Mouse (Mus musculus) MEL (cell line): ENCODE measurements around the gene Fkbp8. TPM values are rescaled to one million over a fixed set of nuclear protein-coding genes. Genes with fewer than 3 reads are reported as not detected.

Experiments used
- DNase-seq: peaks from one replicate; pipeline ENCODE4 v3.0.0; 2011; ENCODE audit warnings: low read depth, low spot score
- H3K27ac ChIP-seq: 2 replicates; pipeline ENCODE4 v1.5.1; 2012; ENCODE audit warnings: low read depth, mild to moderate bottlenecking, control low read depth, low read length, moderate library complexity; ENCODE audit not compliant: control insufficient read depth
- H3K27me3 ChIP-seq, 2 experiments: fragments of 150-350 bp in 1 of 2; sonication (generic) in 1 of 2; 2 replicates each; pipeline ENCODE4 v1.6.1; 2012; ENCODE audit warnings: low read length in 2 of 2, mild to moderate bottlenecking in 2 of 2, improper control_type of control experiment in 1 of 2, moderate library complexity in 1 of 2; ENCODE audit not compliant: insufficient read depth in 2 of 2, control insufficient read depth in 1 of 2
- H3K36me3 ChIP-seq, 2 experiments: 2 replicates each; pipeline ENCODE4 v1.6.1; 2012 to 2014; ENCODE audit warnings: low read length in 2 of 2, improper control_type of control experiment in 1 of 2, inconsistent platforms in 1 of 2, mild to moderate bottlenecking in 1 of 2; ENCODE audit not compliant: insufficient read depth in 2 of 2, control insufficient read depth in 1 of 2
- H3K4me1 ChIP-seq, 2 experiments: fragments of 150-350 bp in 1 of 2; sonication (generic) in 1 of 2; 2 replicates each; pipeline ENCODE4 v1.6.1; 2012; ENCODE audit warnings: low read length in 2 of 2, improper control_type of control experiment in 1 of 2, mild to moderate bottlenecking in 1 of 2; ENCODE audit not compliant: insufficient read depth in 2 of 2, control insufficient read depth in 1 of 2
- H3K4me3 ChIP-seq, 2 experiments: fragments of 150-350 bp in 1 of 2; sonication (generic) in 1 of 2; 2 replicates each; pipeline ENCODE4 v1.5.1; 2012; ENCODE audit warnings: low read depth in 2 of 2, low read length in 2 of 2, mild to moderate bottlenecking in 2 of 2, moderate library complexity in 2 of 2, control low read depth in 1 of 2, improper control_type of control experiment in 1 of 2; ENCODE audit not compliant: control insufficient read depth in 1 of 2, insufficient read depth in 1 of 2
- H3K79me2 ChIP-seq: 2 replicates; pipeline ENCODE4 v1.6.1; 2012; ENCODE audit warnings: mild to moderate bottlenecking, low read length, moderate library complexity; ENCODE audit not compliant: control insufficient read depth, poor library complexity, insufficient read depth
- H3K9ac ChIP-seq: 2 replicates; pipeline ENCODE4 v1.6.1; 2012; ENCODE audit warnings: low read depth, mild to moderate bottlenecking, control low read depth, low read length, moderate library complexity; ENCODE audit not compliant: control insufficient read depth, poor library complexity, severe bottlenecking
- H3K9me3 ChIP-seq: fragments of 150-350 bp; sonication (generic); replicated peaks from 2 replicates; pipeline ENCODE4 v1.6.1; 2012; ENCODE audit warnings: mild to moderate bottlenecking, low read length, improper control_type of control experiment, moderate library complexity; ENCODE audit not compliant: insufficient read depth
- BHLHE40 ChIP-seq: IDR thresholded peaks from 2 replicates; pipeline ENCODE4 v1.6.1; 2012; ENCODE audit warnings: low read depth, mild to moderate bottlenecking, inconsistent platforms, low read length, improper control_type of control experiment, borderline replicate concordance
- CHD1 ChIP-seq: IDR thresholded peaks from 2 replicates; pipeline ENCODE4 v1.6.1; 2012; ENCODE audit warnings: low read depth, mild to moderate bottlenecking, inconsistent platforms, low read length, improper control_type of control experiment
- CTCF ChIP-seq, 3 experiments: IDR thresholded peaks in 2 of 3; conservative IDR thresholded peaks in 1 of 3; 2 replicates each; pipeline ENCODE4 v1.5.1; 2011 to 2012; ENCODE audit warnings: low read length in 3 of 3, low read depth in 2 of 3, mild to moderate bottlenecking in 2 of 3, improper control_type of control experiment in 1 of 3, inconsistent platforms in 1 of 3, mixed read lengths in 1 of 3, moderate library complexity in 1 of 3; ENCODE audit not compliant: control insufficient read depth in 1 of 3, insufficient read depth in 1 of 3, poor library complexity in 1 of 3, severe bottlenecking in 1 of 3
- E2F4 ChIP-seq: IDR thresholded peaks from 2 replicates; pipeline ENCODE4 v1.6.1; 2011; ENCODE audit warnings: low read depth, low read length, improper control_type of control experiment, borderline replicate concordance
- EP300 ChIP-seq, 2 experiments: IDR thresholded peaks; 2 replicates each; pipeline ENCODE4 v1.6.1; 2011; ENCODE audit warnings: improper control_type of control experiment in 2 of 2, low read length in 2 of 2, low read depth in 1 of 2, mild to moderate bottlenecking in 1 of 2
- GABPA ChIP-seq: IDR thresholded peaks from 2 replicates; pipeline ENCODE4 v1.6.1; 2012; ENCODE audit warnings: low read depth, mild to moderate bottlenecking, inconsistent platforms, low read length, improper control_type of control experiment, moderate library complexity
- GATA1 ChIP-seq: IDR thresholded peaks from 2 replicates; pipeline ENCODE4 v1.6.1; 2011; ENCODE audit warnings: low read depth, low read length, improper control_type of control experiment
- HCFC1 ChIP-seq: IDR thresholded peaks from 2 replicates; pipeline ENCODE4 v1.6.1; 2012; ENCODE audit warnings: low read depth, mild to moderate bottlenecking, inconsistent platforms, low read length, improper control_type of control experiment, moderate library complexity
- JUND ChIP-seq: IDR thresholded peaks from 2 replicates; pipeline ENCODE4 v1.6.1; 2011; ENCODE audit warnings: low read depth, mild to moderate bottlenecking, improper control_type of control experiment, low read length
- KAT2A ChIP-seq: conservative IDR thresholded peaks from 2 replicates; pipeline ENCODE4 v1.6.1; 2012; ENCODE audit warnings: low read depth, low read length, improper control_type of control experiment, inconsistent platforms
- MAFK ChIP-seq: IDR thresholded peaks from 2 replicates; pipeline ENCODE4 v1.6.1; 2011; ENCODE audit warnings: low read depth, mild to moderate bottlenecking, low read length, improper control_type of control experiment, borderline replicate concordance
- MEF2A ChIP-seq: IDR thresholded peaks from 2 replicates; pipeline ENCODE4 v1.6.1; 2014; ENCODE audit warnings: low read depth, mild to moderate bottlenecking, inconsistent platforms, low read length, improper control_type of control experiment; ENCODE audit not compliant: poor library complexity, insufficient replicate concordance, severe bottlenecking; ENCODE audit errors: extremely low read depth
- MXI1 ChIP-seq: IDR thresholded peaks from 2 replicates; pipeline ENCODE4 v1.6.1; 2011; ENCODE audit warnings: mild to moderate bottlenecking, low read depth, low read length, improper control_type of control experiment
- MYB ChIP-seq: IDR thresholded peaks from 2 replicates; pipeline ENCODE4 v1.6.1; 2011; ENCODE audit warnings: mild to moderate bottlenecking, low read depth, low read length, improper control_type of control experiment
- MYC ChIP-seq: IDR thresholded peaks from 2 replicates; pipeline ENCODE4 v1.6.1; 2011; ENCODE audit warnings: low read depth, mild to moderate bottlenecking, low read length, improper control_type of control experiment, moderate library complexity
- NRF1 ChIP-seq: IDR thresholded peaks from 2 replicates; pipeline ENCODE4 v1.6.1; 2014; ENCODE audit warnings: low read depth, mild to moderate bottlenecking, inconsistent platforms, low read length, improper control_type of control experiment, moderate library complexity; ENCODE audit not compliant: poor library complexity, insufficient read depth, severe bottlenecking
- POLR2A ChIP-seq, 2 experiments: IDR thresholded peaks; 2 replicates each; pipeline ENCODE4 v1.6.1; 2011 to 2012; ENCODE audit warnings: low read length in 2 of 2, mild to moderate bottlenecking in 2 of 2, control low read depth in 1 of 2, improper control_type of control experiment in 1 of 2, low read depth in 1 of 2, moderate library complexity in 1 of 2; ENCODE audit not compliant: control insufficient read depth in 1 of 2, insufficient read depth in 1 of 2, poor library complexity in 1 of 2
- POLR2AphosphoS5 ChIP-seq: IDR thresholded peaks from 2 replicates; pipeline ENCODE4 v1.6.1; 2012; ENCODE audit warnings: low read depth, borderline replicate concordance, mild to moderate bottlenecking, inconsistent platforms, low read length, moderate library complexity, mixed read lengths
- RAD21 ChIP-seq: IDR thresholded peaks from 2 replicates; pipeline ENCODE4 v1.6.1; 2011; ENCODE audit warnings: mild to moderate bottlenecking, low read depth, low read length, improper control_type of control experiment
- RCOR1 ChIP-seq: IDR thresholded peaks from 2 replicates; pipeline ENCODE4 v1.6.1; 2012; ENCODE audit warnings: low read depth, mild to moderate bottlenecking, inconsistent platforms, low read length, improper control_type of control experiment
- SIN3A ChIP-seq: IDR thresholded peaks from 2 replicates; pipeline ENCODE4 v1.6.1; 2012; ENCODE audit warnings: low read length, improper control_type of control experiment, inconsistent platforms
- SMC3 ChIP-seq: IDR thresholded peaks from 2 replicates; pipeline ENCODE4 v1.6.1; 2011; ENCODE audit warnings: low read depth, low read length, improper control_type of control experiment
- TAL1 ChIP-seq: IDR thresholded peaks from 2 replicates; pipeline ENCODE4 v1.6.1; 2012; ENCODE audit warnings: mild to moderate bottlenecking, inconsistent platforms, low read length, moderate library complexity, mixed read lengths
- TBP ChIP-seq: IDR thresholded peaks from 2 replicates; pipeline ENCODE4 v1.8.0; 2011; ENCODE audit warnings: low read depth, low read length, improper control_type of control experiment
- USF1 ChIP-seq: IDR thresholded peaks from 2 replicates; pipeline ENCODE4 v1.6.1; 2014; ENCODE audit warnings: low read depth, mild to moderate bottlenecking, inconsistent platforms, low read length, improper control_type of control experiment, moderate library complexity
- ZKSCAN1 ChIP-seq: IDR thresholded peaks from 2 replicates; pipeline ENCODE4 v1.6.1; 2012; ENCODE audit warnings: low read depth, mild to moderate bottlenecking, inconsistent platforms, low read length, improper control_type of control experiment, moderate library complexity
- ZMIZ1 ChIP-seq: IDR thresholded peaks from 2 replicates; pipeline ENCODE4 v1.6.1; 2012; ENCODE audit warnings: low read depth, mild to moderate bottlenecking, inconsistent platforms, low read length, improper control_type of control experiment, moderate library complexity
- polyA plus RNA-seq, 2 experiments: library from polyadenylated mRNA; stranded (reverse) in 1 of 2; unstranded in 1 of 2; fragments of >175 nt in 1 of 2; fragments of >200 nt in 1 of 2; gene quantifications; 2 replicates each; pipeline versions ENCODE4 v1.2.1 to v1.2.4; 2012; ENCODE audit warnings: low replicate concordance in 2 of 2, low read depth in 1 of 2; ENCODE audit not compliant: insufficient read length in 2 of 2, insufficient read depth in 1 of 2, missing spikeins in 1 of 2
- total RNA-seq: library from RNA; depleted of rRNA; stranded (reverse); fragments of 300-350 nt; gene quantifications from 2 replicates; pipeline ENCODE4 v1.2.3, GENCODE M21; 2012

Gene Fkbp8
- total and polyA plus RNA-seq, 3 experiments, result 215 to 349 TPM; not detected in 1

- TF ChIP-seq JUND (no peak), GATA1 (no peak), MYC (no peak), MXI1 (no peak), MYB (no peak), E2F4 (no peak), CTCF (IDR thresholded peaks at IDR 0.05 in 2 of 3, conservative IDR thresholded peaks at IDR 0.05 in 1 of 3; ENCODE audit: control insufficient read depth in 1 of 3, insufficient read depth in 1 of 3, low read depth in 2 of 3, low read length in 3 of 3, poor library complexity in 1 of 3, severe bottlenecking in 1 of 3) (no peak), POLR2AphosphoS5 (no peak), ZKSCAN1 (no peak), ZMIZ1 (no peak), SIN3A (no peak), POLR2A (IDR thresholded peaks at IDR 0.05; ENCODE audit: control insufficient read depth in 1 of 2, insufficient read depth in 1 of 2, low read depth in 1 of 2, low read length in 2 of 2, poor library complexity in 1 of 2) (no peak), TAL1 (no peak), EP300 (IDR thresholded peaks at IDR 0.05; ENCODE audit: low read depth in 1 of 2, low read length in 2 of 2) (no peak), HCFC1 (no peak), MAFK (no peak), GABPA (no peak), KAT2A (no peak), BHLHE40 (no peak)
- Histone ChIP-seq H3K27me3 (no peaks in the 10 kb centered on the region), H3K4me3 (no peak overlapping the region), H3K9me3 (no peaks in the 10 kb centered on the region), H3K4me1 (peaks cover 0 to 13% of the 10 kb centered on the region in 2 experiments; a peak in 2 of 4 replicates), H3K79me2 (peaks cover 6% of the 10 kb centered on the region), H3K36me3 (peaks cover 0 to 10% of the 10 kb centered on the region in 2 experiments; a peak in 2 of 4 replicates), H3K27ac (no peak overlapping the region), H3K9ac (no peak overlapping the region)
- no peak for DNase-seq
Measured at GRCm38 (mm10) chr8:70534281-70534680, 6.8 kb downstream of the Fkbp8 start.

- no peak for DNase-seq
- peaks cover 0 to under 1% of the 10 kb centered on the region in 2 experiments; a peak in 2 of 4 replicates for H3K36me3 ChIP-seq
- H3K79me2 ChIP-seq, result peaks cover 12% of the 10 kb centered on the region
- no peak overlapping the region for H3K9ac ChIP-seq
- no peak for TF ChIP-seq TBP
- no peak for TF ChIP-seq SIN3A
- no peak for TF ChIP-seq USF1
- TF ChIP-seq POLR2A (IDR thresholded peaks at IDR 0.05; ENCODE audit: control insufficient read depth in 1 of 2, insufficient read depth in 1 of 2, low read depth in 1 of 2, low read length in 2 of 2, poor library complexity in 1 of 2), result no peak
- TF ChIP-seq ZKSCAN1, result no peak
- TF ChIP-seq RCOR1, result no peak
- no peak for TF ChIP-seq RAD21
- no peak for TF ChIP-seq MEF2A
- TF ChIP-seq MAFK, result no peak
- TF ChIP-seq NRF1, result no peak
- no peak for TF ChIP-seq ZMIZ1
- TF ChIP-seq SMC3, result no peak
- TF ChIP-seq CHD1, result no peak
- TF ChIP-seq EP300 (IDR thresholded peaks at IDR 0.05; ENCODE audit: low read depth in 1 of 2, low read length in 2 of 2), result no peak
- no peak for TF ChIP-seq GABPA
- no peak overlapping the region for H3K27ac ChIP-seq
- H3K27me3 ChIP-seq, result no peaks in the 10 kb centered on the region
- H3K4me3 ChIP-seq, result no peak overlapping the region
- peaks cover 0 to 4% of the 10 kb centered on the region in 2 experiments; a peak in 1 of 4 replicates for H3K4me1 ChIP-seq
- no peaks in the 10 kb centered on the region for H3K9me3 ChIP-seq
Measured at GRCm38 (mm10) chr8:70535221-70535620, 7.7 kb downstream of the Fkbp8 start.
